Comparison of ENCODE assay signal across 8 mouse cellular contexts in the genomic region with DNA sequence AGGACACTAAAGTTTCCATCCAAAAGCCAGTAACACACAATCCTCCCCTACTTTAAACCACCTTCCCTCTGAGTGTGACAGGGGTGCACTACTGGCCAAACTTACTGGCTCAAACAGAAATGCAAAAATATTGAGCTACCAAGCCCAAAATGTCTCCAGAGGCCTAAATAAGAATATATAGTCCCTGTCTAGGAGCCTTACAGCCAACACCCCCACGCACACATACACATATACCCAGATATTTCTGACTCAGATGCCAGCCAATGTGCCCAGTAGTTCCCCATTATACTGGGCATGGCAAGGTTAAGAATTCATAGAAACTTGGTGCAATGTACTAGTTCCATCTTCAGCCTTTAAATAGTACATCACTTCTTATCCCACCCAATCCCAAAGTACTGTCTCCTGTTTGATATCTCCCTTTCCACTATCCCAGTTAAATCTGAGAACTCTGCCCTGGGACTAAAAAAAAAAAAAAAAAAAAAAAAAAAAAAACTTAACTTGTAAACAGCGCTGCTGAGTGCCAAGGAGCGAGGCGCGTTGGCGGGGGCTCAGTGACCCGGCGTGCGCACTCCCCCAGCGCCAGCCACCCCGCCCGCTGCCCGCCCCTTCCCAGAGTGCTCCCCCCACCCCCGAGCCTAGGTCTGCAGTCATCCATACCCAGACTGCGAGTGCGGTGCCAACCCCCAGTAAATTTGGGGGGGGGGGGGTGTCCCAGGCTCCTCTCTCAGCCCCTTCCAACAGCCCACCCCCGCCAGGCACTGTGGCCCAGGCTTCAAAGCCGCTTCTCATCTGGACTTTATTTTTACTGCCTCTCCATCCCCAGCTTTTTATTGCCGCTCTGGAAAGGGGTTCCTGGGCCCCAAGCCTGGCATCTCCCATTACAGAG. TPM values are rescaled to one million over a fixed set of nuclear protein-coding genes. Genes with fewer than 3 reads are reported as not detected.
DNase-seq lines count a peak whose midpoint lies in the region; ATAC-seq and TF ChIP-seq lines count a peak whose summit lies in the region.

No protein-coding gene starts in this region.

- WGBS in kidney, embryonic 15.5 days = 5% methylated on average over 19 of the region's 19 CpGs
- 10% methylated on average over 19 of the region's 19 CpGs for WGBS in forebrain, embryonic 12.5 days
- 11% methylated on average over 19 of the region's 19 CpGs for WGBS in midbrain, postnatal 0 days

- peaks cover 7% of the 10 kb centered on the region for H3K36me3 ChIP-seq in kidney, embryonic 15.5 days
- H3K36me3 ChIP-seq in forebrain, embryonic 12.5 days (replicated peaks) = no peaks in the 10 kb centered on the region
- H3K36me3 ChIP-seq in midbrain, postnatal 0 days (ENCODE audit: insufficient read depth, low read length) = no peaks in the 10 kb centered on the region

- no peaks in the 10 kb centered on the region for H3K9me3 ChIP-seq in kidney, embryonic 15.5 days (replicated peaks)
- no peaks in the 10 kb centered on the region for H3K9me3 ChIP-seq in forebrain, embryonic 12.5 days
- H3K9me3 ChIP-seq in midbrain, postnatal 0 days (ENCODE audit: low read length) = no peaks in the 10 kb centered on the region

- no peak for TF ChIP-seq CTCF in midbrain, postnatal 0 days (IDR thresholded peaks at IDR 0.05)

- H3K4me3 ChIP-seq in kidney, embryonic 15.5 days (replicated peaks) = peak overlapping the region; percentile 66
- 0 out of 2 replicates have a peak overlapping the region, but pooled peaks have one; percentile 65 for H3K4me3 ChIP-seq in forebrain, embryonic 12.5 days (replicated peaks)
- peak overlapping the region; percentile 50 for H3K4me3 ChIP-seq in midbrain, postnatal 0 days (ENCODE audit: low read depth, low read length)

- intact Hi-C loops in left cerebral cortex, postnatal 4 days (cut with DNase I) = loop anchor here (5.0 kb wide), 1 partner anchor 83 kb away; the partner anchor contains the start of gene Pfdn5

- H3K27me3 ChIP-seq in kidney, embryonic 15.5 days = 0 out of 2 replicates have a peak, but pooled peaks cover 3% of the 10 kb centered on the region
- peaks cover 82% of the 10 kb centered on the region for H3K27me3 ChIP-seq in forebrain, embryonic 12.5 days
- H3K27me3 ChIP-seq in midbrain, postnatal 0 days (ENCODE audit: insufficient read depth, low read length) = peaks cover 16% of the 10 kb centered on the region

- H3K9ac ChIP-seq in kidney, embryonic 15.5 days = peak overlapping the region; percentile 68
- no peak overlapping the region for H3K9ac ChIP-seq in forebrain, embryonic 12.5 days
- no peak overlapping the region for H3K9ac ChIP-seq in midbrain, postnatal 0 days (replicated peaks; ENCODE audit: low read length, poor library complexity, severe bottlenecking)

- H3K4me2 ChIP-seq in kidney, embryonic 15.5 days = peak overlapping the region; percentile 94
- H3K4me2 ChIP-seq in forebrain, embryonic 12.5 days = peak overlapping the region; percentile 98
- peak overlapping the region; percentile 93 for H3K4me2 ChIP-seq in midbrain, postnatal 0 days (ENCODE audit: low read depth, low read length, poor library complexity, severe bottlenecking)

- no peak for DNase-seq in kidney, adult 11 months
- DNase-seq in kidney, postnatal 25 days = peak; percentile 58 to 82
- DNase-seq in midbrain, postnatal 0 days (ENCODE audit: low spot score) = no peak
- DNase-seq in MN1 (ENCODE audit: low spot score) = no peak
- no peak for DNase-seq in left cerebral cortex, postnatal 4 days
- DNase-seq in ovary, postnatal 10 days (ENCODE audit: low spot score) = no peak

- ATAC-seq in kidney, embryonic 15.5 days (replicated peaks; ENCODE audit: low FRiP score) = no peak
- ATAC-seq in forebrain, embryonic 12.5 days (ENCODE audit: low FRiP score) = no peak
- no peak for ATAC-seq in midbrain, postnatal 0 days (ENCODE audit: low FRiP score)

- H3K4me1 ChIP-seq in kidney, embryonic 15.5 days = peaks cover 74% of the 10 kb centered on the region
- H3K4me1 ChIP-seq in forebrain, embryonic 12.5 days = peaks cover 56% of the 10 kb centered on the region
- H3K4me1 ChIP-seq in midbrain, postnatal 0 days (ENCODE audit: insufficient read depth, low read length) = peaks cover 8% of the 10 kb centered on the region; the same call in 1 of the 2 replicates

- peak overlapping the region; percentile 99 for H3K27ac ChIP-seq in kidney, embryonic 15.5 days
- no peak overlapping the region for H3K27ac ChIP-seq in forebrain, embryonic 12.5 days
- no peak overlapping the region for H3K27ac ChIP-seq in midbrain, postnatal 0 days (ENCODE audit: low read depth, low read length)

RNA-seq across cellular contexts. Expression of gene Rarg, which starts 12.8 kb away (rescaled TPM):
- polyA plus RNA-seq in kidney, embryonic 15.5 days (2015; fragmentation: Nextera tagmentation; extraction: Ambion mirVana) = 27.9 and 30.3 TPM in 2 replicates
- 13.1 and 16.7 TPM in 2 replicates for polyA plus RNA-seq in forebrain, embryonic 12.5 days (2016; fragmentation: Nextera tagmentation; extraction: Ambion mirVana)
- total RNA-seq in midbrain, postnatal 0 days (2014; rRNA removed) = 4.4 and 12.6 TPM in 2 replicates
- 3.9 and 4.2 TPM in 2 replicates for polyA plus RNA-seq in midbrain, postnatal 0 days (2015; fragmentation: Nextera tagmentation; extraction: Ambion mirVana)
- total RNA-seq in left cerebral cortex, postnatal 4 days (2021) = 10 to 100 TPM; 15.9 to 16.9 TPM

RNA-seq across cellular contexts. Expression of gene Itgb7, which starts 12.8 kb away (rescaled TPM):
- 1.4 TPM in 2 replicates for polyA plus RNA-seq in kidney, embryonic 15.5 days (2015; fragmentation: Nextera tagmentation; extraction: Ambion mirVana)
- polyA plus RNA-seq in forebrain, embryonic 12.5 days (2016; fragmentation: Nextera tagmentation; extraction: Ambion mirVana) = 0.65 and 0.88 TPM in 2 replicates
- 0.88 and 1.5 TPM in 2 replicates for total RNA-seq in midbrain, postnatal 0 days (2014; rRNA removed)
- 1.1 and 1.2 TPM in 2 replicates for polyA plus RNA-seq in midbrain, postnatal 0 days (2015; fragmentation: Nextera tagmentation; extraction: Ambion mirVana)
- 1 to 10 TPM in 1 of 2 experiments, under 1 TPM in 1; 0.74 to 1.1 TPM for total RNA-seq in left cerebral cortex, postnatal 4 days (2021)

RNA-seq across cellular contexts. Expression of gene Gm9918, which starts 25.8 kb away (rescaled TPM):
- 0.44 and 0.55 TPM in 2 replicates for polyA plus RNA-seq in kidney, embryonic 15.5 days (2015; fragmentation: Nextera tagmentation; extraction: Ambion mirVana)
- polyA plus RNA-seq in forebrain, embryonic 12.5 days (2016; fragmentation: Nextera tagmentation; extraction: Ambion mirVana) = 0.09 and 0.17 TPM in 2 replicates
- total RNA-seq in midbrain, postnatal 0 days (2014; rRNA removed) = not detected in 2 replicates
- polyA plus RNA-seq in midbrain, postnatal 0 days (2015; fragmentation: Nextera tagmentation; extraction: Ambion mirVana) = not detected in 2 replicates
- total RNA-seq in left cerebral cortex, postnatal 4 days (2021) = not detected

RNA-seq across cellular contexts. Expression of gene Mfsd5, which starts 34.7 kb away (rescaled TPM):
- 68.6 and 69.8 TPM in 2 replicates for polyA plus RNA-seq in kidney, embryonic 15.5 days (2015; fragmentation: Nextera tagmentation; extraction: Ambion mirVana)
- polyA plus RNA-seq in forebrain, embryonic 12.5 days (2016; fragmentation: Nextera tagmentation; extraction: Ambion mirVana) = 48.9 and 50.5 TPM in 2 replicates
- total RNA-seq in midbrain, postnatal 0 days (2014; rRNA removed) = 43.3 and 59.3 TPM in 2 replicates
- 63.5 and 67.3 TPM in 2 replicates for polyA plus RNA-seq in midbrain, postnatal 0 days (2015; fragmentation: Nextera tagmentation; extraction: Ambion mirVana)
- total RNA-seq in left cerebral cortex, postnatal 4 days (2021) = 10 to 100 TPM; 31.4 to 33.7 TPM

RNA-seq across cellular contexts. Expression of gene Csad, which starts 40.0 kb away (rescaled TPM):
- polyA plus RNA-seq in kidney, embryonic 15.5 days (2015; fragmentation: Nextera tagmentation; extraction: Ambion mirVana) = 95.2 and 112 TPM in 2 replicates
- 46.2 and 51.8 TPM in 2 replicates for polyA plus RNA-seq in forebrain, embryonic 12.5 days (2016; fragmentation: Nextera tagmentation; extraction: Ambion mirVana)
- total RNA-seq in midbrain, postnatal 0 days (2014; rRNA removed) = 30.3 and 47.5 TPM in 2 replicates
- polyA plus RNA-seq in midbrain, postnatal 0 days (2015; fragmentation: Nextera tagmentation; extraction: Ambion mirVana) = 32.8 and 34.6 TPM in 2 replicates
- 10 to 100 TPM; 27.8 TPM for total RNA-seq in left cerebral cortex, postnatal 4 days (2021)

Comparison
In these comparisons a context has a peak if more than half of its experiments do, and no peak if none do; other contexts are left out.
1. DNase-seq: peak in kidney, postnatal 25 days (2 of 2); none in kidney, adult 11 months (single experiment), midbrain, postnatal 0 days (single experiment), MN1 (single experiment), left cerebral cortex, postnatal 4 days (single experiment) and ovary, postnatal 10 days (single experiment).
2. Peak in every context shown above with its lines, with median percentiles within 50 percentile points of each other: H3K4me2 ChIP-seq and H3K4me3 ChIP-seq.